Mouse (Mus musculus) adrenal gland, postnatal 10 days (tissue): ENCODE data around the gene Apod. TPM values are rescaled to one million over a fixed set of nuclear protein-coding genes. Genes with fewer than 3 reads are reported as not detected.

Experiments used
- DNase-seq: peaks from one replicate; pipeline ENCODE4 v3.0.0; 2021; ENCODE audit warnings: mixed read lengths
- microRNA-seq: library from miRNA; unstranded; fragments of <30 nt; microRNA quantifications from one replicate; pipeline ENCODE4 v1.2.0, GENCODE M21; 2021
- total RNA-seq, 2 experiments: library from RNA; stranded (reverse); gene quantifications; 2 replicates each; pipeline ENCODE4 v1.2.3; 2021

Apod gene
- total RNA-seq, 2 experiments from 2014 or later = 2.6 to 4.0 TPM

DNA sequence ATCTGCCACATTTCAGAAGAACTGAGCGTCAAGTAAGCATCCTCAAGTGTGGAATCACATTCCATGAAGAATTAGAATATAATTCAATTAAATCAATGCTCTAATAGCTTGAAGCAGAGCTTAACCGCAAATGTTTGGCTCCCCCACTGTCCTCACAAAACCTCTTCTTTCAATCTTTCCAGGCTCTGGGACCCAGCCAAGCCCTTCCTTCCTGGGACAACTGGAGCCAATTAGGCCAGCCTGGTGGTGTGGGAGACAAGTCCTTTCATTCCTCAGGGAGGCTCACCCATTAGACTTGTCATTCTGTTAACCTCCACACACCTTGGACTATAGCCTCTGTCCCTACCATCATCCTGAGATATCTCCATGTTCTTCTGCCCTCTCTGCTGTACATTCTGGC lies 32.6 kb downstream of the Apod start:
- DNase-seq = peak; percentile 64

DNA sequence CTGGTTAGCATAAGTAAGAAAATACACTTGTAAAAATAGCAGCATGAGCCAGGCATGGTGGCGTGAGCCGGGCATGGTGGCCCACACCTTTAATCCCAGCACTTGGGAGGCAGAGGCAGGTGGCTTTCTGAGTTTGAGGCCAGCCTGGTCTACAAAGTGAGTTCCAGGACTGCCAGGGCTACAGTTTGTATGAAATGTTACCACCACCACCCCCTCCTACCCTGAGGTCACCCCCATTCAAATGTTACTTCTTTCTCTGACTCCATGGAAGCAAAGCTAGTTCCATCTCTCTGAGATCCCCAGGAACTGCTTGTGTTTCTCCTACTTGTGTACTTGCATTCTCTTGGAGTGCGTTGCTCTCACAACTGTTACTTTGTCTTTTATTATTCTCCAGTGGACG lies 34.4 kb downstream of the Apod start:
- DNase-seq = no peak

DNA sequence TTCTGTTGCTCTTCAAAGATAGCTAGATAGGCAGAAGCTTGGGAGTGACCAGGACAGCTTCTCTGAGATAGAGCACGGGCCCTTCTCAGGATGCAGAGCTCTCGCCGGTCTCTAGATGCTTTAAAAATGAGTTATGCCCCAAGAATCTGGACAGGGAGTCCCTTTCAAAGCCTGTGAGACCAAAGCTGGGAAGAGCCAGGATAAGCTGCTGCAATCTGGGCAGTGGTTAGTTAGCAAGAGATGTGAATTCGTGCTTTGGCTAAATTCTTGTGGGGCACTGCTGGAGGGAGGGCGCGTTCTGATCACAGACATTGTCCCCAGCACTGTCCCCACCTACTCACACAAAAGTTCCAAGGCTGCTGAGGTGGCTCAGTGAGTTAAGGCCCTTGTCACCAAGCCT lies 36.0 kb downstream of the Apod start:
- DNase-seq = no peak

DNA sequence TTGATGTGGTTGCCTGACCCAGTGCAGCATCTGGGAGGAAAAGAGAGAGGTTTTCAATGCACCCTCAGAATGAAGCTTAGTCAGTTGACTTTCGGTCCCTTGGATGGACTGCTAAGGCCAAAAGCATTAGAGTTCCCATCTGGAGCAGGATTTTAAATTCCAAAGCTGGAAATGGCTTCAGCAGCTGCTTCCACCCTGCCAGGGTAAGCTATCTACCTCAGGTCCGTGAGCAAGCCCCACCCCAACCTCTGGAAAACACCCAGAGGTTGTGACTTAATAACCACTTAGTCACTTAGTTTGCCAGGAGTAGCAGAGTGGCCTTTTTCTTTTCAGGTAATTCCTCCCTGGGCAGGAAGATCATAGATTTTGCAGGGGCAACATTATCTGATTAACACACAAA lies 36.5 kb downstream of the Apod start:
- DNase-seq = no peak

DNA sequence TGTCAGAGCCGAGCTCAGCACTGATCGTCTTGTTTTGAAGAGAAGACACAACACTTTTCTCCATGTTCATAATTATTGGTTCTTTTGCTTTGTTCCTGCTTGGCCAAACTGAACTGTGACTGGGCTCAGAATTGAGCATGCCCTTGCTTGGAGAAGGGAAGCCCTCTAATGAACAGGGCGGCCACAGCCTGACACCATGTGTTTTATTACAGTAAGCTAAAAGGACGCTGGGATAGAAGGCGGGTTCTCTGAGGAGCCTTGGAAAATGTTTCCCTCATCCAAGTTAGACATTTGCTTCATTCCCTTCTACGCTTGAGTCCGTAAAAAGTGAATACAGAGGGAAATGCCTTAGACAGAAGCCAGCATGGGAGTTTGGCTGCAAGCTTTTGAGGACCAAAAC lies 37.6 kb downstream of the Apod start:
- no peak for DNase-seq

DNA sequence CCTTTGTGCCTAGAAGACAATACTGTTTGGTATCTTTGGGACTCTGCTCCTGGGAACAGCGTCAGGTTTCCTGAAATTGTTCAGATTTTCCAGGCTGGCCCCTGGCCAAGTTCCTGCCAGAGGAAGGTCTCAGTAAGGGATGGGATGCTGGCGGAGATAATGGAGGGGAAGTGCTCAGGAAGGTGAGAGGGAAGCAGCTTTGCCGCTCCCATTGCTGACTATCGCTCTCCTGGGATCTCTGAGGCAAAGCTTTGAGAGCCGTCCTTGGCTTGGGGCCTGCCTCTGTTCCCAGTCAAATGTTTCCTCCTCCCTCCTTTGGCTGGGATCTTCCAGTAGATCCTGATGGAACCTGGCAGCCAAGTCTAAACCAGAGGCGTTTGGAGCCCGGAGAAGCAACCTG lies 38.1 kb downstream of the Apod start:
- peak; percentile 79 for DNase-seq

DNA sequence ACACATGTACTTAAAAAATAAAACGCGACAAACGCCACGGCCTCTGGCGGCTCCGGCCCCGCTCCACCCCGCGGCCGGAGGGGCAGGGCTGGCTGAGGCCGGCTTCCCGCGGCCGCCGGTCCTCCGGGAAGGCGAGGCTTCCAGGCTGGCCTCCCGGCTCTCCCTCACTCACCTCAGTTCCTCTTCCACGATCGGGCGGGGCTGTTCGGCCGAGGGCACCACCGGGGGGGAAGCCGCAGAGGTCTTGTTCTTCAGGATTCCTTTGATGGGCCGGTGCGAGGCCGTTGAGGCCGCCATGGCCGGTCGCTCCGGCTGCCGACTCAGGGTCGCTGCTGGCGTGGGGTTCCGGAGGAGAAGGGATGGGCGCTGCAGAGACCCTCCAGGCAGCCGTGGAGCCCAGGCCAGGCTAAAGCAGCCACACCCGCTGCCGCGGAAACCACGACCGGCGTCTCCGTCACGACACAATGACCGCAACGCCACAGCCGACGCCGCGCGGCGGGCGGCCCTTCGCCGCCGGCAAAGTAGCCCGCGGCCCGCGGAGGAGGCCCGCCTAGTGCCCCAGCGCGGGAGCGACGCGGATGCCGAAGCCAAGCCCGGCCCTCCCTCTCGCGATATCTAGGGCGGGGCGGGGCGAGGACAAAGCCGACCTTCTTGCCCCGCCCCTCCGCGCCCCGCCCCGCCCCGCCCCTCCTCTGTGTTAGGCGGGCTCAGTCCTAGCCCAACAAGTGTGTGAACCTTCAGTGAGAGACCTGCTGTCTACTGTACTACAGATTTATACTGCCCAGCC lies 39.7 kb downstream of the Apod start, which contains the start of gene Ppp1r2:
Gene Ppp1r2, minus strand, starts transcription at position 604 of the 787 bp plus-strand sequence.
- DNase-seq = peak; percentile 98

DNA sequence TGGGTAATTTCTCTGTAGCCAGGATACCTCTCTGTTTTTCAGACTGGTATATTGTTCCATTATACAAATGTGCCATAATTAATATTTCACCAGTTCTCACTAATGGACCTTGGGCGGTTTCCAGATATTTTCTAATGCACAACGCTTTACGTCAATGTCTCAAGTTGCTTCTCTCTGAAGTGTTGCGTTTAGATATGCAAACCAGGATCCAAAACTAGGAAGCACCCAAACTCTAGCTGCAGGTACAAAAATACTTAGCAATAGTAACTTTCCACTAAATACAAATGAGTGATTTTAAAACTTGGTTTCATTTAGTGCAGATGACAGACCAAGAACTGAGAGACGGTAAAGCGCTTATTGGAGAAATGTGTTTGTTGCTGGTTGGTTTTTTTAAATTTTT lies 40.5 kb downstream of the Apod start:
- DNase-seq = no peak

DNA sequence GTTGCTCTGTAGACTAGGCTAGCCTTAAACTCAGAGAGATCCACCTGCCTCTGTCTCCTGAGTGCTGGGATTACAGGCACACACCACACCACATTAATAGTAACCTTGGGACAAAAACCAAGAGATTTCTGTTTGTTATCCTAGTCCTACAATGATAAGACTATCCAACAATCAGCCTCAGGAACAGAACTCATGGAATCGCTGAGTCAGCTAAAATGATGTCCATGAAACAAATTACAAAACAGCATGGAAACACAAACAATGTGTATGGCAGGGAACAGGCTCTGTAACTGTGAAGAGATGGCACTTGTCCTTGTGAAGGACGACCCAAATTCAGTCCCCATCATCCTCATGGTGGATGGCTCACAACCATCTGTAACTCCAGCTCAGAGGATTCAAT lies 47.9 kb downstream of the Apod start:
- DNase-seq = no peak

DNA sequence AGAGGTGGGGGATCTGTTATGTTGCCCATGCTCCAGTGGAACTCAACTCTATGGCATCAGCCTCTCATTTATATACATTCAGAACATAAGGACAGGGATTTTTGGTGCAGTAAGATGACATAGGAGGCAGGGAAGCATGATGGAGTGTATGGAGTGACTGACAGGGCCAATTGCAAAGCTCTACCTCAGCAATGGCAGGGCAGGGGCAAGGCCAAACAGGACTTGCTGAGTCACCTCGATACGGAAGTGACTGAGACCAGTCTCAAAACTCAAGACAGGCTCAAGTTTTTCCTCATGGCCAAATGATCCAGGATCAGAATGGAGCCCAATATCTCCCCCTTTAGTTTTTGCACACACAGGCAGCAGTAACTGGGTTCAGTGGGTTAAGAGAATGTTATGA lies 58.5 kb downstream of the Apod start:
- no peak for DNase-seq

DNA sequence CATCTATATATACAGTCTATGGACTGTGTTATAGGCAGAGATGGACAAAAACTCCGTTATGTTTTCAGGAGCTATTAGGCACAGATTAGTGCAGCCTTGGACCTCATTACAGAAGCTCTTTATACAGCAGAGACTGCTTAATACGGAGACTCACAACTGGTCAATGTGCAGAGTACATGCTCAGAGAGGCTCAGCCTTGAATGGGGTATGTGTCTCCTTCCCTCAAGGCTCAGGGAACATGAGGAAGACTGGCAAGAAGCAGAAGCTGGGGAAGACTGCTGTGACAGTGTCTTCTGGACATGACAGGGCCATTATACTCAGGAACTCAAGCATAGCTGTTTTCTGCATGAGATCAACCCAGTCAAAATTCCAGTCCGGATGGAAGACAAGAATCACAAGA lies 58.9 kb downstream of the Apod start:
- no peak for DNase-seq

DNA sequence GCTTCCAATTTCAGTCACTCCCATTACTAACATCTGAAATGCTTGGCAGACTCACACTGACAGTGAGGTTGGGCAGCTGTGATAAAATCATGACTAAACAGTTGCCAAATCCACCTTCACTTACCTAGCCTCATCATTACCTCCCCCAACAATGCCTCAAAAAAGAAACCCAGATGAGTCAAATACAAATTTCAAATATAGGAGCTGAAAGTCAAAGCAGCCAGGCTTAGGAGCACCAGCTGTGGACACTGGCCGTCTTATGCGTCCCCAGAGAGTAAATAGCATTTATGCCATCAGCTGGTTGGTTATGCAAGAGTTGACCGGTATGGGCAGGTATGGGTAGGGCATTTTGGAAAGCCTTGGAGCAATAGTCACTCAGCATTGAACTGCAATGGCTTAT lies 65.2 kb downstream of the Apod start:
- no peak for DNase-seq

DNA sequence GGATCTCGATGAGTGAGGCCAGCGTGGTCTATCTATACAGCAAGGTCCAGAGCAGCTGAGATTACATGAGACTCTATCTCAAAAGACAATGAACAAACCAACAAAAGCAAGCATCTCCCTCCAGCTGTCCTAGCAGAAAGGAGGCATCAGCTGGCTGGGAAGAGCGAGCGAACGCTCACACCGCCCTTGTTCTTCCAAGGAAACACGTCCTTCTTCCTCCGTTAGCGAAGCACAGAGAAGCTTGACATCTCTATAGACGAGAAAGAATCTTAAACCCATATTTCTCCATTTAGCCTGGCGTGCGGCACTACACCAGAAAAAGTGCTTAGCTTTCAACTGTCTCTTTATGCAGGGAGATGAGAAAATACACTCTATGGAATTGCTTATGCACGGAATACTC lies 65.9 kb downstream of the Apod start:
- DNase-seq = no peak

DNA sequence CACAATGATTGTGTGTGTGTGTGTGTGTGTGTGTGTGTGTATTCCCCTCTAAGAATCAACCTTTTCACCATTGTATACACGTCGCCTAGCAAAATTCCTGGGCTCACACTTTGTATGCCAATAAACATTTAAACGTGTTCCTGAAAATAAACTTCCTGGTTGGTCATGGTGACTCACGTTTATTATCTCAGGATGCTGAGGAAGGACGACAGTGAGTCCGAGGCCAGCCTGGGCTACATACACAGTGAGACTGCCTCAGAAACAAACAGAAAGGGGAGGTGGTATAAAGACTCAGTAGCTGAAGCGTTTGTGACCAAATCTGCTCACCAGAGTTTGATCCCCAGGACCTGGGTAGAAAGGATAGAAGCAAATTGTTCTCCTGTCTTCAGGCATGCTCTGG lies 67.2 kb downstream of the Apod start:
- DNase-seq = no peak

Small RNA genes within 50 kb of the gene (microRNA-seq; reads per million reads assigned to microRNA genes)
- not detected for gene Gm27415

Other genes with a start within 250 kb of the Apod start
- gene Xxylt1, start 233.4 kb downstream of the Apod start, total RNA-seq = 10 to 100 TPM; 12.4 to 15.6 TPM
- gene Acap2, start 113.6 kb downstream of the Apod start, total RNA-seq = 10 to 100 TPM; 39.0 to 39.1 TPM
- 10 to 100 TPM; 82.3 to 87.5 TPM for gene Ppp1r2, start 39.5 kb downstream of the Apod start, total RNA-seq
- gene Bdh1, start 107.5 kb upstream of the Apod start, total RNA-seq = 100 to 1,000 TPM in 1 of 2 experiments, 10 to 100 TPM in 1; 68.1 to 165 TPM